Mouse (Mus musculus) limb, embryonic 14.5 days (tissue): ENCODE results near the gene Ndc80. TPM values are rescaled to one million over a fixed set of nuclear protein-coding genes. Genes with fewer than 3 reads are reported as not detected.
"Not testable (repeated sequence)": the region's sequence is repeated elsewhere in the genome, so short reads cannot be mapped to it uniquely, and the experiment has no call there.

ENCODE experiments used
- ATAC-seq: fragments of 200-750 bp; cut with Nextera tagmentation; 2 replicates; pipeline ENCODE4 v1.8.0; 2017; ENCODE audit warnings: low read depth, moderate number of reproducible peaks, moderate TSS enrichment; ENCODE audit not compliant: low FRiP score
- DNase-seq: peaks from one replicate; pipeline ENCODE4 v3.0.0-alpha.2; 2015; ENCODE audit warnings: low spot score
- H3K27ac ChIP-seq: fragments of 300-500 bp; sonication (generic); replicated peaks from 2 replicates; pipeline ENCODE4 v1.5.1; 2014; ENCODE audit warnings: low read depth, mild to moderate bottlenecking, low read length, moderate library complexity, mixed read lengths
- H3K27me3 ChIP-seq: fragments of 300-500 bp; sonication (generic); 2 replicates; pipeline ENCODE4 v1.6.1; 2014; ENCODE audit warnings: low read length, mixed read lengths; ENCODE audit not compliant: control insufficient read depth, insufficient read depth
- H3K36me3 ChIP-seq: fragments of 300-500 bp; sonication (generic); 2 replicates; pipeline ENCODE4 v1.6.1; 2014; ENCODE audit warnings: mild to moderate bottlenecking, low read length, moderate library complexity, mixed read lengths; ENCODE audit not compliant: control insufficient read depth, insufficient read depth
- H3K4me1 ChIP-seq: fragments of 300-500 bp; sonication (generic); 2 replicates; pipeline ENCODE4 v1.6.1; 2014; ENCODE audit warnings: antibody characterized with exemption, low read length, mixed read lengths; ENCODE audit not compliant: control insufficient read depth, insufficient read depth
- H3K4me2 ChIP-seq: fragments of 300-500 bp; sonication (generic); replicated peaks from 2 replicates; pipeline ENCODE4 v1.6.1; 2014; ENCODE audit warnings: low read depth, mild to moderate bottlenecking, low read length, moderate library complexity; ENCODE audit not compliant: severe bottlenecking
- H3K4me3 ChIP-seq: fragments of 300-500 bp; sonication (generic); replicated peaks from 2 replicates; pipeline ENCODE4 v1.5.1; 2014; ENCODE audit warnings: low read length
- H3K9ac ChIP-seq: fragments of 300-500 bp; sonication (generic); 2 replicates; pipeline ENCODE4 v1.6.1; 2014; ENCODE audit warnings: mild to moderate bottlenecking, low read depth, low read length, moderate library complexity; ENCODE audit not compliant: severe bottlenecking
- H3K9me3 ChIP-seq: fragments of 300-500 bp; sonication (generic); 2 replicates; pipeline ENCODE4 v1.6.1; 2016; ENCODE audit warnings: low read length; ENCODE audit not compliant: control insufficient read depth
- POLR2A ChIP-seq: fragments of 200-500 bp; IDR thresholded peaks from 2 replicates; pipeline ENCODE4 v1.8.0; 2012; ENCODE audit warnings: inconsistent platforms, mild to moderate bottlenecking, moderate library complexity, borderline replicate concordance; ENCODE audit not compliant: insufficient read depth, insufficient read length; ENCODE audit errors: extremely low read depth
- WGBS: fragments of 180-500 bp; shearing (Covaris S2); extraction: QIAGEN DNeasy Blood & Tissue Kit; methylation state at CpG from one replicate; pipeline ENCODE4 v1.1.7; 2014; 5-methylcytosine and 5-hydroxymethylcytosine counted together
- polyA plus RNA-seq, 2 experiments: library from polyadenylated mRNA; depleted of rRNA in 1 of 2; stranded (reverse) in 1 of 2; unstranded in 1 of 2; fragments of >200 nt; fragmentation: Nextera tagmentation in 1 of 2; extraction: Ambion mirVana in 1 of 2; gene quantifications; 2 replicates each; pipeline versions ENCODE4 v1.2.1 to v1.2.3; 2012 to 2014

Gene Ndc80
- polyA plus RNA-seq, 2 experiments: 18.9 to 35.8 TPM

GRCm38 (mm10) chr17:71548586-71548985 is 21.9 kb upstream of the Ndc80 start:
- WGBS: 14% methylated on average over 1 of the region's 1 CpGs
- TF ChIP-seq POLR2A: no peak
- no peak overlapping the region for H3K4me3 ChIP-seq
- H3K9ac ChIP-seq: no peak overlapping the region
- no peaks in the 10 kb centered on the region for H3K36me3 ChIP-seq
- H3K4me1 ChIP-seq: no peaks in the 10 kb centered on the region
- ATAC-seq (no peak), DNase-seq (peak; percentile 52)
- peaks cover 15% of the 10 kb centered on the region; the same call in 1 of the 2 replicates for H3K27me3 ChIP-seq
- no peak overlapping the region for H3K27ac ChIP-seq
- H3K4me2 ChIP-seq: no peak overlapping the region
- H3K9me3 ChIP-seq: no peaks in the 10 kb centered on the region

GRCm38 (mm10) chr17:71537164-71537563 is 10.5 kb upstream of the Ndc80 start:
- Histone ChIP-seq H3K4me3 (no peak overlapping the region), H3K4me2 (no peak overlapping the region), H3K9ac (no peak overlapping the region), H3K4me1 (no peaks in the 10 kb centered on the region), H3K27me3 (no peaks in the 10 kb centered on the region), H3K9me3 (no peaks in the 10 kb centered on the region), H3K36me3 (no peaks in the 10 kb centered on the region), H3K27ac (no peak overlapping the region)
- ATAC-seq (no peak), DNase-seq (no peak)
- TF ChIP-seq POLR2A: no peak
- WGBS: 76% methylated on average over 3 of the region's 3 CpGs

- DNase-seq, H3K4me2 ChIP-seq, H3K9ac ChIP-seq, ATAC-seq, H3K4me3 ChIP-seq, H3K27ac ChIP-seq, H3K36me3 ChIP-seq, H3K4me1 ChIP-seq, H3K9me3 ChIP-seq, H3K27me3 ChIP-seq: not testable (repeated sequence)
- 78% methylated on average over 1 of the region's 1 CpGs for WGBS
Measured at GRCm38 (mm10) chr17:71535595-71535994, 8.9 kb upstream of the Ndc80 start.

GRCm38 (mm10) chr17:71528042-71528441 is 1.4 kb upstream of the Ndc80 start:
- Histone ChIP-seq H3K27ac (no peak overlapping the region), H3K4me2 (no peak overlapping the region), H3K9ac (no peak overlapping the region), H3K4me1 (peaks cover 8% of the 10 kb centered on the region; the same call in 1 of the 2 replicates), H3K27me3 (no peaks in the 10 kb centered on the region), H3K4me3 (no peak overlapping the region), H3K9me3 (no peaks in the 10 kb centered on the region), H3K36me3 (peaks cover 3% of the 10 kb centered on the region; the same call in 1 of the 2 replicates)
- DNase-seq: no peak
- no peak for ATAC-seq
- no peak for TF ChIP-seq POLR2A

GRCm38 (mm10) chr17:71526302-71526708 is 352 bp downstream of the Ndc80 start:
- ATAC-seq (peak; percentile 17; the same call in 1 of the 2 replicates), DNase-seq (no peak)
- no peaks in the 10 kb centered on the region for H3K9me3 ChIP-seq
- under 1% methylated on average over 13 of the region's 13 CpGs for WGBS
- TF ChIP-seq POLR2A: no peak
- peaks cover 6% of the 10 kb centered on the region; the same call in 1 of the 2 replicates for H3K36me3 ChIP-seq
- no peaks in the 10 kb centered on the region for H3K27me3 ChIP-seq
- H3K4me1 ChIP-seq: peaks cover 8% of the 10 kb centered on the region; the same call in 1 of the 2 replicates
- no peak overlapping the region; the same call in 1 of the 2 replicates for H3K27ac ChIP-seq
- peak overlapping the region; percentile 54 for H3K4me2 ChIP-seq
- H3K4me3 ChIP-seq: peak overlapping the region; percentile 71
- H3K9ac ChIP-seq: peak overlapping the region; percentile 81

- 95% methylated on average over 11 of the region's 11 CpGs for WGBS
Measured at GRCm38 (mm10) chr17:71510297-71510696, 16.4 kb downstream of the Ndc80 start.

More at GRCm38 (mm10) chr17:71510297-71510696, 16.4 kb downstream of the Ndc80 start:
- H3K9ac ChIP-seq: no peak overlapping the region
- peaks cover 60% of the 10 kb centered on the region for H3K36me3 ChIP-seq
- ATAC-seq: no peak
- no peak for TF ChIP-seq POLR2A
- DNase-seq: no peak
- no peak overlapping the region for H3K4me3 ChIP-seq
- no peak overlapping the region for H3K27ac ChIP-seq
- no peak overlapping the region for H3K4me2 ChIP-seq
- H3K4me1 ChIP-seq: no peaks in the 10 kb centered on the region
- no peaks in the 10 kb centered on the region for H3K9me3 ChIP-seq
- no peaks in the 10 kb centered on the region for H3K27me3 ChIP-seq
